Mouse (Mus musculus) liver, embryonic 14.5 days (tissue): Measurements from ENCODE around the gene Ywhag. TPM values are rescaled to one million over a fixed set of nuclear protein-coding genes. Genes with fewer than 3 reads are reported as not detected.

Source experiments
- ATAC-seq: fragments of 200-750 bp; cut with Nextera tagmentation; 2 replicates; pipeline ENCODE4 v1.8.0; 2017; ENCODE audit warnings: moderate number of reproducible peaks, mild to moderate bottlenecking, moderate library complexity; ENCODE audit not compliant: insufficient read depth
- DNase-seq, 3 experiments: peaks; one replicate each; pipeline ENCODE4 v3.0.0-alpha.2; 2012 to 2013; ENCODE audit warnings: low read depth in 3 of 3, low spot score in 3 of 3
- H3K27ac ChIP-seq: fragments of 300-500 bp; sonication (generic); 2 replicates; pipeline ENCODE4 v1.5.1; 2014; ENCODE audit warnings: moderate library complexity, mild to moderate bottlenecking, control low read depth, inconsistent platforms
- H3K27me3 ChIP-seq: fragments of 300-500 bp; sonication (generic); 2 replicates; pipeline ENCODE4 v1.6.1; 2014; ENCODE audit warnings: mild to moderate bottlenecking, low read length, moderate library complexity; ENCODE audit not compliant: control insufficient read depth, insufficient read depth
- H3K36me3 ChIP-seq: fragments of 300-500 bp; sonication (generic); replicated peaks from 2 replicates; pipeline ENCODE4 v1.6.1; 2014; ENCODE audit warnings: low read depth; ENCODE audit not compliant: control insufficient read depth, insufficient read depth
- H3K4me1 ChIP-seq, 2 experiments: fragments of 200-500 bp in 1 of 2; fragments of 300-500 bp in 1 of 2; sonication (generic) in 1 of 2; replicated peaks; 2 replicates each; pipeline ENCODE4 v1.6.1; 2012 to 2014; ENCODE audit warnings: antibody characterized with exemption in 1 of 2, inconsistent platforms in 1 of 2, low read length in 1 of 2; ENCODE audit not compliant: control insufficient read depth in 2 of 2, insufficient read depth in 2 of 2
- H3K4me2 ChIP-seq: fragments of 300-500 bp; sonication (generic); 2 replicates; pipeline ENCODE4 v1.6.1; 2014; ENCODE audit warnings: low read depth, mild to moderate bottlenecking, control low read depth, moderate library complexity
- H3K4me3 ChIP-seq, 2 experiments: fragments of 200-500 bp in 1 of 2; fragments of 300-500 bp in 1 of 2; sonication (generic) in 1 of 2; 2 replicates each; pipeline ENCODE4 v1.5.1; 2012 to 2014; ENCODE audit warnings: low read depth in 2 of 2, low read length in 2 of 2, mild to moderate bottlenecking in 2 of 2, control low read depth in 1 of 2, inconsistent platforms in 1 of 2, moderate library complexity in 1 of 2; ENCODE audit not compliant: insufficient read depth in 1 of 2
- H3K9ac ChIP-seq: fragments of 300-500 bp; sonication (generic); replicated peaks from 2 replicates; pipeline ENCODE4 v1.6.1; 2014; ENCODE audit warnings: mild to moderate bottlenecking, control low read depth, moderate library complexity
- H3K9me3 ChIP-seq: fragments of 300-500 bp; sonication (generic); 2 replicates; pipeline ENCODE4 v1.6.1; 2016; ENCODE audit warnings: low read length, mixed read lengths; ENCODE audit not compliant: control insufficient read depth
- CTCF ChIP-seq: IDR thresholded peaks from 2 replicates; pipeline ENCODE4 v1.5.1; 2016; ENCODE audit warnings: antibody characterized with exemption, low read depth, control low read depth
- EP300 ChIP-seq: IDR thresholded peaks from 2 replicates; pipeline ENCODE4 v1.6.1; 2016; ENCODE audit warnings: antibody characterized with exemption, low read depth
- WGBS: fragments of 180-500 bp; shearing (Covaris S2); extraction: QIAGEN DNeasy Blood & Tissue Kit; methylation state at CpG from one replicate; pipeline ENCODE4 v1.1.7; 2014; ENCODE audit not compliant: insufficient replicate concordance; 5-methylcytosine and 5-hydroxymethylcytosine counted together
- polyA plus RNA-seq, 2 experiments: library from polyadenylated mRNA; depleted of rRNA in 1 of 2; stranded (reverse) in 1 of 2; unstranded in 1 of 2; fragments of >200 nt; fragmentation: Nextera tagmentation in 1 of 2; extraction: Ambion mirVana in 1 of 2; gene quantifications; 2 replicates each; pipeline versions ENCODE4 v1.2.1 to v1.2.3; 2012 to 2014

Gene Ywhag
- polyA plus RNA-seq, 2 experiments: 25.9 to 26.3 TPM

- H3K27ac ChIP-seq: no peak overlapping the region
- ATAC-seq: no peak
- no peak for DNase-seq
- H3K36me3 ChIP-seq: peaks cover 21% of the 10 kb centered on the region
- H3K4me3 ChIP-seq: no peak overlapping the region
- H3K4me2 ChIP-seq: no peak overlapping the region
- no peaks in the 10 kb centered on the region for H3K27me3 ChIP-seq
- no peak overlapping the region for H3K9ac ChIP-seq
- TF ChIP-seq CTCF: no peak
- TF ChIP-seq EP300: no peak
- H3K9me3 ChIP-seq: no peaks in the 10 kb centered on the region
- WGBS: 79% methylated on average over 7 of the region's 7 CpGs
- H3K4me1 ChIP-seq: no peaks in the 10 kb centered on the region
These were observed 10.5 kb downstream of the Ywhag start for GRCm38 (mm10) chr5:135923901-135924300.

GRCm38 (mm10) chr5:135919902-135920301 is 14.5 kb downstream of the Ywhag start:
- TF ChIP-seq EP300: no peak

GRCm38 (mm10) chr5:135918593-135918992 is 15.8 kb downstream of the Ywhag start:
- ATAC-seq: no peak
- Histone ChIP-seq H3K9me3 (no peaks in the 10 kb centered on the region), H3K4me3 (no peak overlapping the region), H3K27me3 (no peaks in the 10 kb centered on the region), H3K4me2 (no peak overlapping the region), H3K4me1 (peaks cover 0 to 14% of the 10 kb centered on the region in 2 experiments; a peak in 3 of 4 replicates), H3K36me3 (peaks cover 21% of the 10 kb centered on the region), H3K27ac (no peak overlapping the region), H3K9ac (no peak overlapping the region)
- DNase-seq: no peak
- 88% methylated on average over 5 of the region's 5 CpGs for WGBS
- TF ChIP-seq EP300 (no peak), CTCF (0 out of 2 replicates have a peak, but pooled peaks have one; percentile 22)

More at GRCm38 (mm10) chr5:135919902-135920301, 14.5 kb downstream of the Ywhag start:
- WGBS: 81% methylated on average over 3 of the region's 3 CpGs
- H3K36me3 ChIP-seq: peaks cover 25% of the 10 kb centered on the region
- DNase-seq (no peak), ATAC-seq (no peak)
- no peaks in the 10 kb centered on the region for H3K27me3 ChIP-seq
- H3K4me1 ChIP-seq: peaks cover 0 to 6% of the 10 kb centered on the region in 2 experiments; a peak in 1 of 4 replicates
- no peak overlapping the region for H3K4me3 ChIP-seq
- no peak overlapping the region for H3K27ac ChIP-seq
- H3K9ac ChIP-seq: no peak overlapping the region
- no peak overlapping the region for H3K4me2 ChIP-seq
- H3K9me3 ChIP-seq: no peaks in the 10 kb centered on the region

- Histone ChIP-seq H3K27ac (no peak overlapping the region), H3K4me2 (no peak overlapping the region), H3K9me3 (no peaks in the 10 kb centered on the region), H3K9ac (no peak overlapping the region), H3K4me3 (no peak overlapping the region), H3K4me1 (peaks cover 0 to 16% of the 10 kb centered on the region in 2 experiments; a peak in 3 of 4 replicates), H3K27me3 (no peaks in the 10 kb centered on the region), H3K36me3 (peaks cover 23% of the 10 kb centered on the region)
- TF ChIP-seq CTCF (no peak), EP300 (no peak)
- ATAC-seq (no peak), DNase-seq (no peak)
- WGBS: 72% methylated on average over 5 of the region's 5 CpGs
These were observed 16.4 kb downstream of the Ywhag start for GRCm38 (mm10) chr5:135918059-135918437.

GRCm38 (mm10) chr5:135917327-135918058 is 16.9 kb downstream of the Ywhag start:
- Histone ChIP-seq H3K4me2 (no peak overlapping the region), H3K4me3 (no peak overlapping the region), H3K9me3 (no peaks in the 10 kb centered on the region), H3K36me3 (peaks cover 23% of the 10 kb centered on the region), H3K27ac (no peak overlapping the region), H3K9ac (no peak overlapping the region), H3K4me1 (peaks cover 0 to 18% of the 10 kb centered on the region in 2 experiments; a peak in 3 of 4 replicates), H3K27me3 (no peaks in the 10 kb centered on the region)
- DNase-seq (no peak), ATAC-seq (no peak)
- peak; percentile 57 for TF ChIP-seq CTCF
- no peak for TF ChIP-seq EP300
- WGBS: 79% methylated on average over 8 of the region's 8 CpGs
